Mouse (Mus musculus) spleen, postnatal 10 days (tissue): ENCODE data around the gene Trim8.
A peak's percentile ranks its signal among the peaks of the same experiment; 100 is the strongest.

Source experiments
- DNase-seq, 2 experiments: peaks; one replicate each; pipeline ENCODE4 v3.0.0; 2021 to 2022; ENCODE audit warnings: low spot score in 2 of 2

Trim8 gene

DNA sequence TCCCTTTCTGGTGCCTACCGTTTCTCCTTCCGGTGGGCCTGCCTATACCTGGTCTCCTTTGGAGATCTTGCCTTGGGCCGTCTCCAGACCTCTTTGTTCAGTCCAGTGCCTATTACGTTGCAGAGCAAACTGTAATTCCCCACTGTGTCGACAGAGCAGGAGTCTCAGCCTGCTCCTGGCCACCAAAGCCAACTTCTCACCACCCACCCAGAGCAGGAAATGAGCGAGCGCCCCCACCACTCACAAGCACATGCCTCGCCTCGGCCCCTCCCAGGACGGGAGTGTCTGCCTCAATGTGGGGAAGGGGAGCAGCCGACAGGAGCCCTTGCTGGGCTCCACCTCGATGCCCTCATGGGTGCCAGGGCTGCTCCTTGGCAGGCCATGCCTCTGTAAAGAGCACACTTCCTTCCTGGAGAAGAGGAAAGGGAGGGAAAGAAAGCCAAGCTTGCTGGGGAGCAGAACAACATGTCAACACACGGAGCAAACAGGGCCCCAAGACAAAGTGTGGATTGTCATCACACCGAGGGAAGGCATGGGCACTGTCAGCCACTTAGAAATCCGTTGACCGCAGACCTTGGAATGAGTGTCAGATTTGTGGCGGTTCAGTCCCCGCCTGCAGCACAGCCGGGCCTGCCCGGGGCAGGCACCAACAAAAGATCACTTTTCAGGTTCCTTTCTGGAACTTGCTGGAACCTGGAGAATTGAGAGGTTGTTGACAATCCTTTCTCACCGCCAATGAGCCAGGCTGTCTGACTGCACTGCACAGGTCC, 22.0 kb upstream of the Trim8 start:
- no peak for DNase-seq

DNA sequence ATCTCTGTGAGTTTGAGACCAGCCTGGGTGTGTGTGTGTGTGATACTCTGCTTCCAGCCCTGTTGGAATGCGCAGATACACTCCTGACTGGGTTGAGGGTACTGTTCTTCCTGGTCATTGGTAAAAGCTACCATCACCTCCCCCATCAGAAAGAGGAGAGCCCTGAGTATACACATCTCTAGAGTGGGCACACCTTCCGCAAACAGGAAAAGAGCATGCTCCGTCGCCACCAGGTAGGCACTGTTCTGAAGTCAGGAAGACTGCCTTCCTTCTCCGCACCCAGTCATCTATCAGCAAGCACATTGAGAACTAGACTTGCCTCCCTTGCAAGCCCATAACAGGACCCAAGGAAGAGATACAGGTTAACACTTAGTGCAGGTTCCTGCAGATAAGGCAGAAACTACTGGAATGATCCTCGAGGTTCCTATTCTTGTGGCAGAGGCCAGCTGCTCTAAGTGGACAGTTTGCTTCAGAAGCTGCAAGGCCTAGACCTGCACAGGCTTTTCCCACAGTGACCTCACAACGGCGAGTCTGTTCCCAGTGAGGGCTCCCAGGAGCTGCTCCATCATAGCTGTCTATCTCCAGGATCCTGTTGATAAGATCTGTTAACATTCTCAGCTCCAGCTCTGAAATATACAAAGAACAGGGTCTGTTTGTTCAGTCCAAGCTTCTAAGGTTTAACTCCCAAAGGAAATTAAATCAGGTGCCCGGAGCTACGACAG, 20.7 kb upstream of the Trim8 start:
- DNase-seq: no peak

DNA sequence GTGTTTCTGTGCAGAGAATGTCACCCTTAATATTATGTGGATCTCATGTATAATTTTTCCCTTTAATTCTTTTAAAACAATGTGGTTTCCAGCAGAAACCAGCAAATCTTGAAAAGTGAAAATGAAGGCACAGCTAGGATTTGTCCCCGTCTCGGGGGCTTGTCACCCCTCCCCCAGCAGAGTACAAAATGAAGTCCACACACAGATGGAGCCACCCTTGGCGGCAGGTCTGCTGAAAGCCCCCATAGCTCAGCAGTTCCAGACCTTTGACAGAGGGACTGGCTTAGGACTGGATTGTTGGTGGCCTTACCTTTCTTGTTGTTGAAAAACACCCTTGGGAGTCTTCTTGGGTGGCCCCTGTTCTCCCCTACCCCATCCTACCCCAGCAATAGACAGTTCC, 20.1 kb upstream of the Trim8 start:
- DNase-seq: no peak

DNA sequence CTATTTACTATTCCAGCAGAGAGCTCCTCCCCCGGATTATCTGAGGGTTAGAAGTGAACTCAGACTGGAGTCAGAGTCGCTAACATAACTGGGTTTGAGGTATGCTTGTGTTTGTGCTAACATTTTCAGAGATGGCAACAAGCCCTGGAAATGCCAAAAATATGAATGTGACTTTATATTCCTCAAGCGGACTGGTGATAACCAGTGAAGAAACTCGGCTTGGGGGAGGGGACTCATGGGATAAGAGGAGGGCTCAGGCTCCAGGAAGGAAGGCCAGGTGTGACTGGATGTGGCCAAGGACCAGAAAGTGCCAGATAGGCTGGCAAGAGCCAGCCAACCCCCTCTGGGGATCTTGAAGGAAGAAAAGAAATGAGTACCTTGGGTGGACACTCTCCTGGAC, 19.7 kb upstream of the Trim8 start:
- DNase-seq: no peak

DNA sequence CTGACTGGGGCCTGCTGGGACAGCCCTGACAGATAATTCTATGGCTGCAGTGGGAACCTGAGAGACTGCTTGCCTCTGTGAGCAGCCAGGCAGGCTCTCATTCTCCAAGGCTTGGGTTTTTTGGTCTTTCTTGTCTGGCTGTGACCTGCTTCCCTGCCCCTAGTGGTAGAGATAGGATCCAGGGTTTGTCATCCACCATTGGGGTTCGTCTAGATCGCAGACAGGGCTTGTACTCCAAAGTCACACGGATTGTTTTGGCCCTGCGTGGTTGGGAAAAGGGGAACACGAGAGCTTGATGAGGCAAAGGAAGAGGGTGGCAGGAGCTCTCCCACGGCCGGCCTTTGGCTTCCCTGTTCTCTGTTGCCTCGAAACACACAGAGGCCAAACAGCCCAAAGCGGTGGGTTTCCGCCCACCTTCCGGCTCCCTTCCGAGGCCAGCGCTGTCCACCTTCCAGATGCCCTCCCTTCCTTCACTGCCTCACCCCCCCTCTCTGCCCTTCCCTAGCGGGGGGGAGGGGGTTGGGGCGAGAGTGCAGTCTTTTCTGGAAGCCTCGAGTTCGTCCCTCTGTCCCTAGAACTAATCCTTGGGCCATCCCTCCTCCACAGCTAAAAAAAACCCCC, 18.5 kb upstream of the Trim8 start:
- no peak for DNase-seq

DNA sequence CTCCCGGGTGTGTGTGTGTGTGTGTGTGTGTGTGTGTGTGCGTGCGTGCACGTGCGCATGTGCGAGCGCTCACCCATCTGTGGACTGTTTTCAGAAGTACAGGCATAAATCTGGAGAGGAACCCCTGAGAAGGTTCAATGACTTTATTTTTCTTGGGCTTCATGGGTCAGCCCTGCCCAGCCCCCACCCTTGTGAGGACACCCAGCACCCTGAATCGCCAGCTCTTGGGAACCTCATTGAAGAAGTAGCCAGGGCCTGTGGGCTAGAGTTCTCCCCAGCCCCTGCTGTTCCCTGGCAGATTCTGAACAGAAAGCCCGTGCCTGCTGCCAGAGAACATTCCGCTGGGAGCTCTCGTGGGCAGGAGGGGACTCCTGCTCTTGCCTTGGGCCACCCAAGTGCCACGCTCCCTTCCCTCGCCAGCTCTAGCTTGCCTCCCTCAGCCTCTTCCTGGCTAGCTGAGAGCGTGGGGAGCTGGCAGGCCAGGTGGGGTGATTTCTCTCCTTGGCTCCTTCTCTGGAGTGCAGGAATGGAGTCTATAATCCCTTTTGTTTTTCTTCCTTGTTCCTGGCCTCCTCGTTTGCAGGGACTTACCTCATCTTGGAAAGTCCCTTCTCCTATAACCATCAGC, 17.7 kb upstream of the Trim8 start:
- peak in 1 of 2 experiments; percentile 36 for DNase-seq

DNA sequence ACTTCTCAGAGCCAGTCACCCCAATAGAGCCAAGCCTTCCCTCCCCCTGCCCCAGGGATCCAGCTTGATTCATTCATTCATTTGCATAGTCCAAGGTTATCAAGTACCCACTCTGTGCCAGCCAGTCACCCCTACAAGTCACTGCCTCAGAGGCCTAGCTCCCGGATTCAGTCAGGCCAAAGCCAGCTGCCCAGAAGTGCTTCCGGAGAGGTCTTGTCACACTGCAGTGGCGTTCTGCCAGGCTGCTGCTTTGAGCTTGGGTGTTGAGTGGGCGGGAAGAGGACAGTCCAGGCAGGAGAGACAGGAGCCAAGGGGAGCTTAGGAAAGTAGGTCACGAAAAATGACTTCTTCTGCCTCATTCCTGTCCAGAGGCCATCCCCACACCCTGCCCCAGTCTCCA, 17.0 kb upstream of the Trim8 start:
- no peak for DNase-seq

DNA sequence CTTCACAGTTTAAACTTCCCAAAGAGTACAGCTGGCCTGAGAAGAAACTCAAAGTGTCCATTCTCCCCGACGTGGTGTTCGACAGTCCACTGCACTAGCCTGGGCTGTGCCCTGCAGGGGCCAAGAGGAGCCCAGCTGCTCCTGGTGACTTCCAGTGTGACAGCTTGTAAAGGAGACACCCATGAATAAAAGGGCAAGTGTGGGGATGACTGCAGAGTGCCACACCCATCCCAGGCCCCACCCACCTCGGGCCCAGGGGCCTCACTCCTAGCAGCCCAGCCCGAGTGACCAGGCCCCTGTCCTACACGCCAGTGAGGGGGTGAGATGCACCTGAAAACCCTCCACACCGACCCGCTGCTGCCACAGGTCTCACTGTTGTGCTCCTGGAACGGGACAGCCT, 15.7 kb upstream of the Trim8 start:
- DNase-seq: no peak

DNA sequence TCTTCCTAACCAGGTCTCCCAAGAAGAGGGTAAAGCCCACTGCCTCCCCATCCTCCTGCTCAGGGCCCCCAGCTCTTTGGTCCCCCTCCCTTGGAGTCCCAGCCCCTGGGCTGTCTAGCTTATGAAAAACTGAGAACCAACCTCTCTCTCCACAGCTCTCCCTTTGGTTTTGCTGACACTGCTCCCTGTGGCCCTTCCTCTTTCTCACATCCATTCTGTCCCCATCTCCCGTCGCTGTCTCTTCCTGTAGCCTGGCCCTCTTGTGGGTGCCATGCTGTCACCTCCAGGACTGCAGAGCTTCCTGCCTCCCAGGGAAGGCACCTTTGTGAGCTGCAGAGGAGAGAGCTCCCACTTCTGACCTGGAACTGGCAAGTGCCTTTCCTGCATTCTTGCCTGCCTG, 14.8 kb upstream of the Trim8 start:
- no peak for DNase-seq

DNA sequence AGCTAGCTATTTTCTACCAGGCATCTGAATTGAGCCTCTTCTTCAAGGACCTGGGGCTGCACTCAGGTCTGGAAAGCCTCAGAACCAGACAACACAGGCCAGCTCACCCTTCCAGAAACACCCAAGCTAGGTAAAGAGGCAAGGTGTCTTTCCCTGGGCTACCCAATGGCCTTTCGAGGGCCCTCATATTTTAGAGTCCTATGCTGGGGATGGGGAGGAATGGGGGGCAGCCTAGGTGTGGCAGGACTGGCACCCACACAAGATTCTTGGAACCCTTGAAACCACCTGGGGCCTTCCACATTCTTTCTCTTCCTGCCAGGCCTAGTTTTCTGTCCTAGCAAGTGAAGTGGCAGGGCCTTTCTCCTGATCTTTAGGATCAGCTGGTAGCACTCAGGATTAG, 12.1 kb upstream of the Trim8 start:
- DNase-seq: no peak

DNA sequence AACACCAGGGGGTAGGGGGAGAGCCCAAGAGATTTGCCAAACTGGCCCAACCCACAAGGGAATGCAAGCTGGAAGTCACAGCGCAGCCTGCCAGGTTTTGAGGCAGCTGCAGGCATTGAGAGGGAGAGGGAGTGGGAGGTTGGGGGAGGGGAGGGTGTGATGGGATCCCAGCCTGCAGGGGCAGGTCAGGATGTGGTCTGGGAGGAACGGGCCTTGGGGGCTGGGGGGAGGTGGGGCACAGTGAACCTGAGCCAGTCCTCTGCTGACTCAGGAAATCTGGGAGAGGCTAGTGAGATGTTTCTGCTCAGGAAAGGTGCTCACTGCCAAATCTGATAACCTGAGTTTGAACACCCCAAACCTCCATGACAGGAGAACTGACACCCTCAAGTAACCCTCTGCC, 10.9 kb upstream of the Trim8 start:
- no peak for DNase-seq

DNA sequence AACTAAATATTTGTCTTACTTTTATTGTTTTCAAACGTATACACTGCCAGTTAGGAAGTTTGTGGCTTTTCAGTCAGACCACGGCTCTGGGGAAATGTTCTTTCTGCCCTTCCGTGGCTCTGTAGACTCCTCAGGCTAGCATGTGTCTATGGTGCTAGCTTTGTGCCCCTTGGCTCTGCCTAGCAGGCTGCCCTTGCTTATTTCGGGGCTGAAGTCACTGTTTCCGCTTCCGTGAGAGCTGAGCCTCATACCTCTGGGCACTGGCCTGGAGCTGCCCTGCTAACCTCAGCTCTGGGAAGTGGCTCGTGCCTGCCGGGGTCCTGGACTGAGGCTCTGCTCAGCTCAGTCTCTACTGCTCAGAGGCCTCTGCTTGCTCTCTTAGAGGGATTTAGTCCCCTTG, 6.4 kb upstream of the Trim8 start:
- no peak for DNase-seq

DNA sequence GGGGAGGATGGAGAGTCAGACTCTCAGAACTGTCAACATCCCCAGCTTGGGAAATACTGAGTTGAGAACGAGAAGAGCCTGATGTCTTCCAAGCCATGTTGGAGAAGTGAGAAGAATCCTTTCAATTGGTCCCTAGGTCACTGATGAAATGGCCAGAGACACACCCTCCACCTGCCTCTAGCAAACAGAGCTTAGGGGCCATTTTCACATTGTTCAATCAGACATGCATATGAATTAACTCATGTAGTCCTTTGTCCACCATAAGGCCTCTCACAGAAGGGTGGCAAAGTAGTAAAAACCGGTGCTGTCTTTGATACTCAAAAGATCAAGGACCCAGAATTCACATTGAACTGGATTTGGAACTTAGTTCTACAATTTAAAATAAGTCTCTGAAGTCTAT, 4.3 kb upstream of the Trim8 start:
- no peak for DNase-seq

DNA sequence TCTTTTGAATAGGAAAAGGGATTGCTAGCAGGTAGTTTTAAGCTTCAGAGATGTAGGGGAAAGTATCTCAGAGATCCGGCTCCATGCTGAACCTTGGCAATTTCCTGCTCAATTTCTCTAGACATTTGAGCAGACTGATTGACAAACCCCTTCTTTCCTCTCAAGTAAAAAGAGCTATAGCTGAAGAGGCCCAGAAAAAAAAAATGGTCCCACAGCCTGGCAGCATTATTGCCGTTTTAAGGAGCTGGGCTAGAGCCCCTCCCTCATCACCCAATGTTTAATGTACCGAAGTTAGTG, 2.0 kb upstream of the Trim8 start:
- DNase-seq: no peak

DNA sequence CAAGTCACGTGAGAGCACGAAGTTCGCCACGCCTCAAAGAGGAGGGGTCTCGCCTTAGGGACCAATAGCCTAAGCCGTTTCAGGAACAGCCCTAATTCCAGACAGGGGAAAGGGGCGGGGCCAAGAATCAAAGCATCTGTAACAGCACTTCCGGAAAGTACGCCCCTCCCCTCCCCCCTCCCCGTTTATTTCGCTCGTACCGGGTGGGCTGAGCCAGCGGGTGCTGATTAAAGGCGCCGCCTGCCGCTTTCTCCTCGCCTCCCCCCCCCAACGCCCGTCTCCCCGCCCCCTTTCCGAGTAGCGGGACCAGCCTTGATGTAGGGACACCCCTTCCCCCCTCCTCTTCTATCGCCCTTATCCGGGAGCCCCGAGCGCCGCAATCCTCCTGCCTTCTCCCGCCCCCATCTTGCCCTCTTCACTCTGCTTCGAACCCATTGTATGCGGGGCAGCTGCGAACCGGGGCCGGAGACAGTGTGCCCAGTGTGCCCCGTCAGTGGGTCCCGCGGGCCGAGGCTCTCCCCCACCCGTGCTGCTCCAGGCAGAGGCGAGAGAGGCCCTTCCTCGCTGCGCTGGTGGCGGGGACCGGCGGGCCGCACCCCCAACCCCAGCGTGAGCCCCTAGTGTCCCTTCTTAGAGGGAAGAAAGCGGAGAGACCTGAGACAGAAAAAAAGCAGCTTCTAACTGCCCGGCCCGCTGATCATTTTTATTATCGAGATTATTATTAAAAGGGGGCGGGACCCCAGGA, 1.5 kb upstream of the Trim8 start:
- DNase-seq: peak; percentile 79 to 97

DNA sequence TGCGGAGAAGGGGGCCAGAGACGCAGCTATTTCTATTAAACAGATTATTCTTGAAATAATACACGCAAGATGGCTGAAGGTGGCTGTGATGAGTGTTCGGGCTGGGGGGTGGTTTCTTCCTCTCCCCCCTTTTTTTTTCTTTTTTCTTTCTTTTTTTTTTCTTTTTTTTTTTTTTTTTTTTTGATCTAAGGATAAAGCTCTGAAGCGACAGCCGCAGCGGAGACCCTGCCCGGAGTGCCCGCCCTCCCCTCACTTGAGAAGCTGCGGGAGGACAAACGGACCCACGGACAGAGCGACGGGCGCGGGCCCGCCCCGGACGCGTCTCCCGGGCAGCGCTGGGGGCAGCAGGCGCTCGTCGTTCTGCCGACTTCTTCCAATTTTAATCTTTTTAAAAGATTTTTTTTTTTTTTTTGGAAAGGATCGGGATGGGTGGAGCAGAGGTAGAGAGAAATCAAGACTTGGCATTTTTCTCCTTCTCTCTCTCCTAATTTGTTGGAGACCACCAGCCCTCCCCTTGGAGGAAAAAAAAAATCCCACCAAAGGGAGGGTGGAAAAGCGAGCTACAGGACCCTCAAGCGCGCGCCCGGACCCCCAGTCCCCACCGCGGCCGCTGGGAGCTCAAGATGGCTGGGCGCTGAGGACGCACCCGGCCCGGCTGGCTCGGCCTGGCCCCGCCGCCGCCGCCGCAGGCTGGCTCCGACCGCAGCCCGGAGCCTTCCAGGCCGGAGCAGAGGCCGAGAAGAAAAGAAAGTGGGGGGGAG, 741 bp upstream of the Trim8 start:
- peak; percentile 55 to 63 for DNase-seq

DNA sequence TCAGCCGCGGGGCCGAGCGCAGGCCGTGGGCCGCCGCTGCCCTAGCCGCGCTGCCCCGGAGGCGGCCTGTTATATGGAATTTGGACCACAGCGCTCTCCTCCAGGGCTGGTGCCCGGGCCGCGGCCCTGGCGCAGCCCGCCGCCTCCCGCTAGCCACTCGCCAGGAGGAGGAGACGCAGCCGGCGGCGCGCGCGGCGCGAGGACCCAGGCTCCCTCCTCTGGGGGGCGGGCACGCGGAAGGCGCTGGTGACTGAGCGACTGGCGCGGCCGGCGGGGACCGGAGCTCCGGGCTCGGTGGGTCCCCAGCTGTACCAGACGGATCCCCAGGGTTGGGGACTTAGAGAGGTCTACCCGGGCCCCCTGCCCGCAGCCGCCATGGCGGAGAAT, 560 bp downstream of the Trim8 start:
- DNase-seq: peak; percentile 85 to 86

DNA sequence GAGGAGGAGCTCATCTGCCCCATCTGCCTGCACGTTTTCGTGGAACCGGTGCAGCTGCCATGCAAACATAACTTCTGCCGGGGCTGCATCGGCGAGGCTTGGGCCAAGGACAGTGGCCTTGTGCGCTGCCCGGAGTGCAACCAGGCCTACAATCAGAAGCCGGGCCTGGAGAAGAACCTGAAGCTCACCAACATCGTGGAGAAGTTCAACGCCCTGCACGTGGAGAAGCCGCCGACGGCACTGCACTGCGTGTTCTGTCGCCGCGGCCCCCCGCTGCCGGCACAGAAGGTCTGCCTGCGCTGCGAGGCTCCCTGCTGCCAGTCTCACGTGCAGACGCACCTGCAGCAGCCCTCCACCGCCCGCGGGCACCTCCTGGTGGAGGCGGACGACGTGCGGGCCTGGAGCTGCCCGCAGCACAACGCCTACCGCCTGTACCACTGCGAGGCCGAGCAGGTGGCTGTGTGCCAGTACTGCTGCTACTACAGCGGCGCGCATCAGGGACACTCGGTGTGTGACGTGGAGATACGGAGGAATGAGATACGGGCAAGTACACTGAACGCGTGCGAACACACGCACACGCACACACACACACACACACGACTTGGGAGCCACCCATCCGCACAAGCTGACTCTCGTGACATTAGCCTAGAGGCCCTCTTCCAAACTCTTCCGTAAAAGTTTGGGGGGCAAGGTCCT, 1.1 kb downstream of the Trim8 start:
- peak; percentile 83 to 91 for DNase-seq

DNA sequence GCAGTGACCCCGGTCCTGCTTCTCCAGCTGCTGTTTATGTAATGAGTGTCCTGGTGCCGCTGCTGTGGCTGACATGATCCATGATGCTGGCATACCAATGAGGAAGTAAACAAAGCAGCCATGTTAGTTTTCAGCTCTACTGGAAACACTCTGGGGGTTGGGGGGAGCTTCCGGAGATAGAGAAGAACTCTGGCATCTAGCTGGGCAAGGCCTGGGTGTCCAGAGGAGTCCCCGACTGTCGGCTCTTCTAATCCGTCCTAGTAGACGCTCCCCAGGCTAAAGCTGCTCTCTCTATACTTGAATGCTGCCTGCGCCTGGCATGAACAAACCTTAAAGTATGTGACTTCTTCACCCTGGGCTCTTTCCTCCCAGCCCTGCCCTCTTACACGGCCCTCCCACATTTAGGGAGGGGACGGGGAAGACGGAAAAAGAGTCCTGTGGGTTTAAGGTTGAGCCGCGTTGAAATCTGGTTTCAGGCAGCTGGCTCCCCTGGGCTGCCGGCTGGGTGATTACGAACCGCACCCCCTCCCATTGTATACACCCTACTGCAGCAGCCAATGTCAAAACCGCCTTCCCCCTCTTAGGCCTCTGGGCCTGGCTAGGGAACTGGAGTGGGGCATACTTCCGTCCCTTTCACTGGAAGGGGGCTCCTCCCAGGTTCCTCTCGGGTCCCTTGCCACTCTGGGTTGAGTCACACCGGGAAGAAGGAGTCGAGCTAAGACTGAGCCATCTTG, 2.0 kb downstream of the Trim8 start:
- peak; percentile 72 to 83 for DNase-seq

DNA sequence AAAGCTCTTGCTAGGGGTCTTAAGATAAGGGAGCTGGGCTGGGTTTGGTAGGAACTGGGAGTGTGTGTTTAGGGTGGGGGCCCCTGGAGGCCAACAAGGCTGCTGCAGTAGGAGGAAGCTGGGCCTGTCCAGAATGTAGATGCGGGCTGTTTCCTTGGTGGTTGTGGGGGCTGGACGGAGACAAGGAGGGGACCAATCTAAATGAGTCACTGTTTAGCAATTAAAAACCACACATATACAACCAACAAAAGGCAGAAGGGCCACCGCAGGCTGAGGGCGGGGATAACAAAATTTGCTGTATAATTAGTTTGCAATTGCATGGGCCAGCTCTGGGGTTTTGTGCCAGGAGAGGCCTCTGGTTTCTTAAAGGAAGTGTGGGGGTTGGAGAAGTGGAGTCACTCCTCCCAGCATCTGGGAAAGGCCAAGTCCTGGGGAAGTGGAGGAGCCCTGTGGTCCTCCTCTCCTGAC, 2.6 kb downstream of the Trim8 start:
- peak in 1 of 2 experiments; percentile 73 for DNase-seq
